Mouse (Mus musculus) kidney, postnatal 0 days (tissue): ENCODE results near the gene Rasal2. TPM values are rescaled to one million over a fixed set of nuclear protein-coding genes. Genes with fewer than 3 reads are reported as not detected.

Experiments used
- ATAC-seq: fragments of 200-750 bp; cut with Nextera tagmentation; replicated peaks from 2 replicates; pipeline ENCODE4 v1.8.0; 2017; ENCODE audit warnings: low read depth, moderate number of reproducible peaks, moderate TSS enrichment, moderate library complexity; ENCODE audit not compliant: low FRiP score
- DNase-seq: peaks from one replicate; pipeline ENCODE4 v3.0.0-alpha.2; 2016; ENCODE audit warnings: low spot score
- H3K27ac ChIP-seq: fragments of 300-500 bp; sonication (generic); 2 replicates; pipeline ENCODE4 v1.5.1; 2014; ENCODE audit warnings: mild to moderate bottlenecking
- H3K27me3 ChIP-seq: fragments of 300-500 bp; sonication (generic); 2 replicates; pipeline ENCODE4 v1.6.1; 2014; ENCODE audit warnings: low read length, mixed read lengths; ENCODE audit not compliant: insufficient read depth
- H3K36me3 ChIP-seq: fragments of 300-500 bp; sonication (generic); 2 replicates; pipeline ENCODE4 v1.6.1; 2014; ENCODE audit warnings: low read length, mixed read lengths; ENCODE audit not compliant: insufficient read depth
- H3K4me1 ChIP-seq: fragments of 300-500 bp; sonication (generic); replicated peaks from 2 replicates; pipeline ENCODE4 v1.6.1; 2014; ENCODE audit warnings: antibody characterized with exemption, low read length, mixed read lengths; ENCODE audit not compliant: insufficient read depth
- H3K4me2 ChIP-seq: fragments of 300-500 bp; sonication (generic); 2 replicates; pipeline ENCODE4 v1.6.1; 2014; ENCODE audit warnings: mild to moderate bottlenecking, low read length, moderate library complexity, mixed read lengths
- H3K4me3 ChIP-seq: fragments of 300-500 bp; sonication (generic); replicated peaks from 2 replicates; pipeline ENCODE4 v1.5.1; 2014; ENCODE audit warnings: low read depth, low read length
- H3K9ac ChIP-seq: fragments of 300-500 bp; sonication (generic); 2 replicates; pipeline ENCODE4 v1.6.1; 2014; ENCODE audit warnings: low read depth, low read length
- H3K9me3 ChIP-seq: fragments of 300-500 bp; sonication (generic); replicated peaks from 2 replicates; pipeline ENCODE4 v1.6.1; 2016; ENCODE audit warnings: low read length, inconsistent platforms, mixed read lengths
- CTCF ChIP-seq: IDR thresholded peaks from 2 replicates; pipeline ENCODE4 v1.5.1; 2016; ENCODE audit warnings: antibody characterized with exemption, low read depth, mild to moderate bottlenecking, moderate library complexity
- WGBS: fragments of 180-500 bp; shearing (Covaris S2); extraction: QIAGEN DNeasy Blood & Tissue Kit; methylation state at CpG from one replicate; pipeline ENCODE4 v1.1.7; 2014; 5-methylcytosine and 5-hydroxymethylcytosine counted together
- polyA plus RNA-seq: library from polyadenylated mRNA; unstranded; fragments of >200 nt; fragmentation: Nextera tagmentation; extraction: Ambion mirVana; gene quantifications from 2 replicates; pipeline ENCODE4 v1.2.1, GENCODE M21; 2015

The Rasal2 gene
- polyA plus RNA-seq, 1 experiment from 2014 or later, result 7.5 TPM

DNA sequence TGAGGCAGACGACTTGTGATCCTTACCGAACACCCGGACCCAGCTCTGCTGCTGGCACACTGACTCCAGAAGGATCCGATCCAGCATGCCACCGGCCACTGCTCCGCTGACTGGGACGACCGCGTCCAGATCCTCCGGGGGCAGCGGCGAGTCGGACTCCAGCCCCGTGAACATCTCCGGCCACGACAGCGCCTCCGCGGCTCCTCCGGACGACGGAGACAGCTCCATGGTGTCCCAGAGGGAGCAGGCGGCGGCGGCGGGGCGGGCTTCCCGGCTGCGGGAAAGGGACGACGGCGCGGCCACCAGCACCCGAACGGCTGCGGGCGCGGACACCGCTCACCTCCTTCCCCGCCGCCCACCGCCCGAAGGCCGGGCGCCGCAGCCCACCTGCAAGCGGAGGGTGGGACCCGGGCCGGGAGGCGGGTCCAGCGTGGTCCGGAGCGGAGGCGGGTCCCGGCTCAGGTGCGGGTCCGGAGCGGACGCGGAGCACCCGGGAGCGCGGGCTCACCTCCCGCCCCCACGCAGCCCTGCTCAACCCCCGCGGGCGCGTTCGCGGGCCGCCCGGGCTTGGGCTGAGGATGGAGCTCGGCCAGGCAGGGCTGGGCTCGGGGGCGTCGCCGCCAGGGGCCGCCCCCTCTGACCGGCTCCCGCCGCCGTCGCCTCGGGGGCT lies 549 bp downstream of the Rasal2 start:
- under 1% methylated on average over 64 of the region's 85 CpGs for WGBS
- DNase-seq, result peak; percentile 71

GRCm38 (mm10) chr1:157411341-157411710 lies 1.1 kb downstream of the Rasal2 start:
- DNase-seq (no peak), ATAC-seq (no peak)
- Histone ChIP-seq H3K4me2 (peak overlapping the region; percentile 68), H3K4me1 (no peaks in the 10 kb centered on the region), H3K4me3 (peak overlapping the region; percentile 86), H3K27ac (peak overlapping the region; percentile 90), H3K9me3 (no peaks in the 10 kb centered on the region), H3K36me3 (no peaks in the 10 kb centered on the region), H3K9ac (peak overlapping the region; percentile 76), H3K27me3 (no peaks in the 10 kb centered on the region)
- 0% methylated on average over 4 of the region's 4 CpGs for WGBS
- no peak for TF ChIP-seq CTCF

More for the DNA sequence above, 549 bp downstream of the Rasal2 start:
- ATAC-seq, result peak; percentile 88
- H3K4me3 ChIP-seq, result peak overlapping the region; percentile 86
- no peaks in the 10 kb centered on the region for H3K9me3 ChIP-seq
- H3K36me3 ChIP-seq, result no peaks in the 10 kb centered on the region
- peak overlapping the region; percentile 68 for H3K4me2 ChIP-seq
- H3K27me3 ChIP-seq, result no peaks in the 10 kb centered on the region
- H3K4me1 ChIP-seq, result no peaks in the 10 kb centered on the region
- peak overlapping the region; percentile 76 for H3K9ac ChIP-seq
- TF ChIP-seq CTCF, result peak; percentile 23; the same call in 1 of the 2 replicates
- H3K27ac ChIP-seq, result peak overlapping the region; percentile 90

GRCm38 (mm10) chr1:157410937-157411336 lies 1.5 kb downstream of the Rasal2 start:
- Histone ChIP-seq H3K4me1 (no peaks in the 10 kb centered on the region), H3K4me2 (peak overlapping the region; percentile 68), H3K27ac (no peak overlapping the region), H3K36me3 (no peaks in the 10 kb centered on the region), H3K9ac (peak overlapping the region; percentile 76; the same call in 1 of the 2 replicates), H3K4me3 (peak overlapping the region; percentile 86), H3K9me3 (no peaks in the 10 kb centered on the region), H3K27me3 (no peaks in the 10 kb centered on the region)
- DNase-seq, result no peak
- no peak for ATAC-seq
- no peak for TF ChIP-seq CTCF
- WGBS, result 16% methylated on average over 8 of the region's 8 CpGs

DNA sequence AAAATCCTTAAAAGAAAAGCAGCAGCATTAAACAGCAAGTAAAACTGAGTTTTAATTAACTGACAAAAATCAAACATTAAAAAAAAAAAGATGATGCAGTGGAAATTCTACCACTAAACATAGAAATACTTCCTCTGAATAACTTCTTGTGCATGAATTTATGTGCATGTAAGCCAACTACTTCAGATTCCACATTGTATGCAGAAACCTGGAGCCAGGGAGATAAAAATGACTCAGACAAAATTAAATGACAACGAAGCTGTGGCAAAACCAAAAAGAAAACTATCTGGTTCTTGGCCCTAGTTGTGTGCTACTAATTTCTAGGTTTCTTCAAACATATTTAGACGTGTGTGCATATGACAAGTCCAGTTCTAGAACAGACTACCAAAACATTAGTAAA lies 2.7 kb downstream of the Rasal2 start:
- DNase-seq, result no peak
- H3K4me3 ChIP-seq, result no peak overlapping the region
- H3K4me1 ChIP-seq, result no peaks in the 10 kb centered on the region
- H3K27me3 ChIP-seq, result no peaks in the 10 kb centered on the region
- H3K4me2 ChIP-seq, result no peak overlapping the region
- H3K36me3 ChIP-seq, result no peaks in the 10 kb centered on the region
- ATAC-seq, result no peak
- WGBS, result 83% methylated on average over 2 of the region's 2 CpGs
- H3K27ac ChIP-seq, result no peak overlapping the region
- H3K9ac ChIP-seq, result no peak overlapping the region
- TF ChIP-seq CTCF, result no peak
- H3K9me3 ChIP-seq, result no peaks in the 10 kb centered on the region

GRCm38 (mm10) chr1:157388027-157388426 lies 24.4 kb downstream of the Rasal2 start:
- DNase-seq (no peak), ATAC-seq (no peak)
- H3K27me3 ChIP-seq, result no peaks in the 10 kb centered on the region
- no peak overlapping the region for H3K9ac ChIP-seq
- no peaks in the 10 kb centered on the region for H3K4me1 ChIP-seq
- H3K27ac ChIP-seq, result no peak overlapping the region
- no peak overlapping the region for H3K4me3 ChIP-seq
- H3K9me3 ChIP-seq, result no peaks in the 10 kb centered on the region
- 53% methylated on average over 4 of the region's 4 CpGs for WGBS
- H3K4me2 ChIP-seq, result no peak overlapping the region
- TF ChIP-seq CTCF, result no peak
- no peaks in the 10 kb centered on the region for H3K36me3 ChIP-seq

- Histone ChIP-seq H3K27me3 (no peaks in the 10 kb centered on the region), H3K9ac (no peak overlapping the region), H3K4me2 (no peak overlapping the region), H3K27ac (no peak overlapping the region), H3K9me3 (no peaks in the 10 kb centered on the region), H3K4me3 (no peak overlapping the region), H3K4me1 (no peaks in the 10 kb centered on the region), H3K36me3 (no peaks in the 10 kb centered on the region)
- no peak for DNase-seq
- no peak for ATAC-seq
- 60% methylated on average over 2 of the region's 2 CpGs for WGBS
- no peak for TF ChIP-seq CTCF
Observed at GRCm38 (mm10) chr1:157380694-157381093, 31.7 kb downstream of the Rasal2 start.

DNA sequence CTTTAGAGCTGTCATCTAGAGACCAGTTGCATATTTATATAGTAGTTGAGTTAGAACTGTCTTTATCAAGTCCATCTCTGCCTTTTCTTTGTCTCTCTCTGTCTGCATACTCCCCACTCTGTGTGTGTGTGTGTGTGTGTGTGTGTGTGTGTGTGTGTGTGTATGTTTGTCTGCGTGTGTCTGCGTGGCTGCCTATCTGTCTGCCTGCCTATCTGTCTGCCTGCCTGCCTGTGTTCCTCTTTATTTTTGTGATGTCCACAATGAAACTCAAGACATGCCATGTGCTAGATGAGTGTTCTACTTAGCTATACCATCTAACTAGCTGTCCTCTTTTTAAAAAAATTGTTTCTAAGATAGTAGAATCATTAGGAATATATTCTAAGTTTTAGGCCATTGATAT lies 42.0 kb downstream of the Rasal2 start:
- Histone ChIP-seq H3K4me2 (no peak overlapping the region), H3K27me3 (no peaks in the 10 kb centered on the region), H3K4me1 (no peaks in the 10 kb centered on the region), H3K4me3 (no peak overlapping the region), H3K27ac (no peak overlapping the region), H3K9me3 (no peaks in the 10 kb centered on the region), H3K36me3 (no peaks in the 10 kb centered on the region), H3K9ac (no peak overlapping the region)
- 95% methylated on average over 2 of the region's 2 CpGs for WGBS
- no peak for TF ChIP-seq CTCF
- DNase-seq (no peak), ATAC-seq (no peak)
